ENCODE assay signal across 9 mouse cellular contexts in the genomic region with DNA sequence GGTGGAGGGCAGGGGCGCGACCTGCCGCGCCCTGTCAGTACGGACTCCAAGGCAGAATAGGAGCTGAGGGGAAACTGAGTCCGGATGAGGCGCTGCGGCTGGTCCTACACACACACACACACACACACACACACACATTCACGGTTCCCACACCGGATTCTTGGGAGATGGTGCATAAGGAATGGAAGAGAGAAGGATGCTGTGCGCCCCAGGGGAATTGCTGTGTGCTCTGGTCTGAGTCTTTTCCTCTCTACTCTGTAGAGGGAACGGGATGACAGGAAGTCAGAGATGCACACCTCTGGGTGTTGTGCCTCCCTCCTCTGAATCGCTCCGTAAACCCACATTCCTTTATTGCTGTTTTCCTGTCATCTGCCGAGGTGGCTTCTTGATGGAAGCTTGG. TPM values are rescaled to one million over a fixed set of nuclear protein-coding genes. Genes with fewer than 3 reads are reported as not detected.
DNase-seq lines count a peak whose midpoint lies in the region; ATAC-seq and TF ChIP-seq lines count a peak whose summit lies in the region.
"Had no signal": no experiment of that assay in that cellular context is flagged by ENCODE, and none has a peak within 500 bp of the region (broad histone marks: within the 10 kb centered on the region; RNA-seq: fewer than 3 reads in every experiment).

No protein-coding gene starts in this region.

- no peak for TF ChIP-seq EP300 in ES-Bruce4 (IDR thresholded peaks at IDR 0.05; ENCODE audit: insufficient read depth, low read depth, low read length)

- WGBS in forebrain, embryonic 16.5 days = 2% methylated on average over 15 of the region's 15 CpGs
- WGBS in midbrain, embryonic 11.5 days = 3% methylated on average over 15 of the region's 15 CpGs

- no peak for ATAC-seq in forebrain, embryonic 16.5 days
- ATAC-seq in midbrain, embryonic 11.5 days (ENCODE audit: low FRiP score) = no peak

- no peak overlapping the region for H3K9ac ChIP-seq in ES-Bruce4 (ENCODE audit: low read depth, poor library complexity, severe bottlenecking)
- peak overlapping the region; percentile 89 for H3K9ac ChIP-seq in forebrain, embryonic 16.5 days (replicated peaks; ENCODE audit: low read depth, low read length)
- peak overlapping the region; percentile 90 for H3K9ac ChIP-seq in midbrain, embryonic 11.5 days (ENCODE audit: low read length)

- peaks cover 8% of the 10 kb centered on the region for H3K36me3 ChIP-seq in ES-Bruce4 (ENCODE audit: control insufficient read depth, insufficient read depth, low read length, poor library complexity, severe bottlenecking)
- H3K36me3 ChIP-seq in forebrain, embryonic 16.5 days (ENCODE audit: control insufficient read depth, insufficient read depth) = peaks cover 9% of the 10 kb centered on the region
- H3K36me3 ChIP-seq in midbrain, embryonic 11.5 days (ENCODE audit: control insufficient read depth, insufficient read depth, low read length) = peaks cover 7% of the 10 kb centered on the region

- H3K4me3 ChIP-seq in ES-Bruce4 (ENCODE audit: low read depth, low read length) = peak overlapping the region; percentile 49
- peak overlapping the region; percentile 57 for H3K4me3 ChIP-seq in forebrain, embryonic 16.5 days (replicated peaks; ENCODE audit: low read length)
- peak overlapping the region; percentile 66 for H3K4me3 ChIP-seq in midbrain, embryonic 11.5 days (ENCODE audit: low read depth, low read length)

- no peak overlapping the region for H3K27ac ChIP-seq in ES-Bruce4 (ENCODE audit: insufficient read depth, low read length)
- H3K27ac ChIP-seq in forebrain, embryonic 16.5 days (ENCODE audit: low read length) = peak overlapping the region; percentile 94
- H3K27ac ChIP-seq in midbrain, embryonic 11.5 days (ENCODE audit: low read depth, low read length) = peak overlapping the region; percentile 87

- DNase-seq in embryo, embryonic 10.5 days (ENCODE audit: low spot score) = peak; percentile 46
- DNase-seq in embryo, embryonic 11 days = no peak
- DNase-seq in midbrain, embryonic 11.5 days (ENCODE audit: low spot score, missing footprints) = no peak
- DNase-seq in urinary bladder, adult 2 months (ENCODE audit: low spot score) = no peak
- no peak for DNase-seq in right cerebral cortex, postnatal 25 days
- DNase-seq in B cell, adult 2 months = no peak
- DNase-seq: lung, adult 2 months had no signal

- H3K4me2 ChIP-seq in forebrain, embryonic 16.5 days (ENCODE audit: low read length) = peak overlapping the region; percentile 90
- H3K4me2 ChIP-seq in midbrain, embryonic 11.5 days = peak overlapping the region; percentile 65

- TF ChIP-seq CTCF in ES-Bruce4 (IDR thresholded peaks at IDR 0.05; ENCODE audit: low read depth, low read length) = no peak

- H3K9me3 ChIP-seq in ES-Bruce4 (replicated peaks; ENCODE audit: control insufficient read depth, insufficient read depth, low read length, poor library complexity, severe bottlenecking) = no peaks in the 10 kb centered on the region
- no peaks in the 10 kb centered on the region for H3K9me3 ChIP-seq in forebrain, embryonic 16.5 days (ENCODE audit: control insufficient read depth, low read length)
- no peaks in the 10 kb centered on the region for H3K9me3 ChIP-seq in midbrain, embryonic 11.5 days (ENCODE audit: control insufficient read depth, low read length)

- H3K4me1 ChIP-seq in ES-Bruce4 (ENCODE audit: control insufficient read depth, insufficient read depth, low read length) = peaks cover 3% of the 10 kb centered on the region
- H3K4me1 ChIP-seq in forebrain, embryonic 16.5 days (replicated peaks; ENCODE audit: control insufficient read depth, insufficient read depth, low read length) = peaks cover 72% of the 10 kb centered on the region
- H3K4me1 ChIP-seq in midbrain, embryonic 11.5 days (ENCODE audit: control insufficient read depth, insufficient read depth, low read length) = peaks cover 67% of the 10 kb centered on the region

- H3K27me3 ChIP-seq in ES-Bruce4 (ENCODE audit: control insufficient read depth, insufficient read depth, low read length, poor library complexity, severe bottlenecking) = no peaks in the 10 kb centered on the region
- no peaks in the 10 kb centered on the region for H3K27me3 ChIP-seq in forebrain, embryonic 16.5 days (replicated peaks; ENCODE audit: control insufficient read depth, insufficient read depth, low read length)
- 0 out of 2 replicates have a peak, but pooled peaks cover 2% of the 10 kb centered on the region for H3K27me3 ChIP-seq in midbrain, embryonic 11.5 days (ENCODE audit: control insufficient read depth, insufficient read depth, low read length)

- TF ChIP-seq POLR2A in ES-Bruce4 (IDR thresholded peaks at IDR 0.05; ENCODE audit: insufficient read depth, low read length) = no peak

RNA-seq across cellular contexts. Expression of gene Apc2, which starts 3.5 kb away (rescaled TPM):
- 3.2 and 3.8 TPM in 2 replicates for polyA plus RNA-seq in ES-Bruce4 (2011; ENCODE audit: insufficient read depth, insufficient read length, low read depth, missing spikeins)
- 222 and 234 TPM in 2 replicates for polyA plus RNA-seq in forebrain, embryonic 16.5 days (2015; fragmentation: Nextera tagmentation; extraction: Ambion mirVana)
- 63.4 and 66.5 TPM in 2 replicates for polyA plus RNA-seq in midbrain, embryonic 11.5 days (2014; fragmentation: Nextera tagmentation; extraction: Ambion mirVana)
- 0.76 and 1.4 TPM in 2 replicates for polyA plus RNA-seq in urinary bladder, adult 2 months (2012; rRNA removed)

RNA-seq across cellular contexts. Expression of gene Rps15, which starts 7.0 kb away (rescaled TPM):
- 2,641 and 2,952 TPM in 2 replicates for polyA plus RNA-seq in ES-Bruce4 (2011; ENCODE audit: insufficient read depth, insufficient read length, low read depth, missing spikeins)
- 531 and 538 TPM in 2 replicates for polyA plus RNA-seq in forebrain, embryonic 16.5 days (2015; fragmentation: Nextera tagmentation; extraction: Ambion mirVana)
- 752 and 845 TPM in 2 replicates for polyA plus RNA-seq in midbrain, embryonic 11.5 days (2014; fragmentation: Nextera tagmentation; extraction: Ambion mirVana)
- 3,215 and 3,453 TPM in 2 replicates for polyA plus RNA-seq in urinary bladder, adult 2 months (2012; rRNA removed)

RNA-seq across cellular contexts. Expression of gene 2310011J03Rik, which starts 21.0 kb away (rescaled TPM):
- 11.6 and 13.2 TPM in 2 replicates for polyA plus RNA-seq in ES-Bruce4 (2011; ENCODE audit: insufficient read depth, insufficient read length, low read depth, missing spikeins)
- polyA plus RNA-seq in forebrain, embryonic 16.5 days (2015; fragmentation: Nextera tagmentation; extraction: Ambion mirVana) = 32.5 and 34.2 TPM in 2 replicates
- polyA plus RNA-seq in midbrain, embryonic 11.5 days (2014; fragmentation: Nextera tagmentation; extraction: Ambion mirVana) = 36.2 and 40.8 TPM in 2 replicates
- polyA plus RNA-seq in urinary bladder, adult 2 months (2012; rRNA removed) = 41.8 and 45.6 TPM in 2 replicates

RNA-seq across cellular contexts. Expression of gene Pcsk4, which starts 30.0 kb away (rescaled TPM):
- polyA plus RNA-seq in ES-Bruce4 (2011; ENCODE audit: insufficient read depth, insufficient read length, low read depth, missing spikeins) = 2.8 and 3.1 TPM in 2 replicates
- 3.1 and 3.9 TPM in 2 replicates for polyA plus RNA-seq in forebrain, embryonic 16.5 days (2015; fragmentation: Nextera tagmentation; extraction: Ambion mirVana)
- polyA plus RNA-seq in midbrain, embryonic 11.5 days (2014; fragmentation: Nextera tagmentation; extraction: Ambion mirVana) = 1.5 and 1.8 TPM in 2 replicates
- polyA plus RNA-seq in urinary bladder, adult 2 months (2012; rRNA removed) = 9.5 and 9.9 TPM in 2 replicates

RNA-seq across cellular contexts. Expression of gene Reep6, which starts 30.5 kb away (rescaled TPM):
- polyA plus RNA-seq in ES-Bruce4 (2011; ENCODE audit: insufficient read depth, insufficient read length, low read depth, missing spikeins) = 17.3 and 17.6 TPM in 2 replicates
- 2.2 and 3.2 TPM in 2 replicates for polyA plus RNA-seq in forebrain, embryonic 16.5 days (2015; fragmentation: Nextera tagmentation; extraction: Ambion mirVana)
- 4.0 and 4.5 TPM in 2 replicates for polyA plus RNA-seq in midbrain, embryonic 11.5 days (2014; fragmentation: Nextera tagmentation; extraction: Ambion mirVana)
- 7.7 and 18.0 TPM in 2 replicates for polyA plus RNA-seq in urinary bladder, adult 2 months (2012; rRNA removed)

Comparison
In these comparisons a context has a peak if more than half of its experiments do, and no peak if none do; other contexts are left out.
1. RNA of gene Apc2, which starts 3.5 kb away (polyA plus RNA-seq): 222 to 234 TPM in forebrain, embryonic 16.5 days and 63.4 to 66.5 TPM in midbrain, embryonic 11.5 days; 3.2 to 3.8 TPM in ES-Bruce4 and 0.76 to 1.4 TPM in urinary bladder, adult 2 months; every median in the first group is over 10 times any median in the second.
2. Peak in every context shown above with its lines, with median percentiles within 50 percentile points of each other: H3K4me3 ChIP-seq.